Mouse (Mus musculus): ENCODE measurements around the gene Gm45337.

Gene Gm45337

DNA sequence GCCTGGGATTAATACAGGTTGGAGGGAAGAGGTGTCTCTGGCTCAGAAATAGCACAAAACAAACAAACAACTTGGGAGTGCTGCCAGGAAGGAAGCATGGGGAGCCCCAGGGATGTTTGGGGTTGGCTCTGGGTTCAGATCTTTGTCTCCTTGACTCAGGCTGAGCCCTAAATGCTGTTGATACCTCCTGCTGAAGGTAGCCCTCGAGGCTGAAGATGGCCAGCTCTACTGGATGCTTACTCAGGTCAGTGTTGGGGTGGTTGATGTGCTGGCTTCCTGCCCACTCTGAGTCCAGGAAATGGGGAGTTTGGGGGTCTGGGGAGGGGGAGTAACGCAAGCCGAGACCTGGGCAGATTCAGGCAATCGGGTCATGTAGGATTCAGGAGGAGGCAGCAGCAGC lies 47.7 kb downstream of the Gm45337 start:
- DNase-seq = no peak

GRCm38 (mm10) chr7:142095183-142095931 lies 49.0 kb downstream of the Gm45337 start, which contains the start of gene Dusp8:
Dusp8 (minus strand) TSS chr7:142095843.
- DNase-seq = peak; percentile 94

DNA sequence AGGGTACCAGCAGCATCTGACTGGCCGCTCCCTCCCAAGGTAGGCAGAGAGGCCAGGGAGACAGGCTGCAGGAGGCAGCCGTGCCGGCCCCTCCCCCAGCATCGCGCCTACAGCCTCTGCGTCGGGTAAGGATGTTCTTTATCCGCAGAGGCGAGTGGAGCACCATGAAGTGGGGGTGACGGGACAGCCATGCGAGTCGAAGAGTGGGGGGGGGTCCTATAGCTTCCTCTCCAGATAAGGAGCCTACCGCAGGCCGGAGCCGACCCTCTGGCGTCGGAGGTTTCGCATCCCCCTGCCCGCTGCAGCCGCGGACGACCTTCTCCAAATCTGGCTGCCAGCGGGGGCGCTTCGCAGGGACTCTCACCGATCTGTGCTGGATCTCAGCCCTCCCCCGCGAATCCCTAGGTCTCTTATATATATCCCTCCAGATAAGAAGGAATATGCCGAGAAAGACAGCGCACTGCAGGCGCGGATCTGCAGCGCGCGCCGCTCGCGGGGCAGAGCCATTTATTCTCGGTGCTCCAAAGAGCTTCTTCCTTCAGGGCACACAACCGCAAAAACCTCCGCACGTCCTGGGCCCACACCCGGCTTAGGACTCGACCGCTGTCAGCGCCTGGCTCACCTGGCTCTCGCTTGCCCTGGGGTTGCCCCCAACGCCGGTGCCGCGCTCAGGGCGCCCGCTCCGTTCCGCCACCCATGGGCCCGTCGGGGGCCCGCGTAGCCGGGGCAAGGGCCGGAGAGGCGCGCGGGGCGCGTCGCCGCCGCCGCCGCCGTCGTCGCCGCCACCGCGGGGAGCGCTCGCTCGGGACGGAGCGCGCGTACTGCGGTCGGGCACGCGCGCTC lies 49.9 kb downstream of the Gm45337 start:
- DNase-seq = peak; percentile 63

GRCm38 (mm10) chr7:142093696-142094240 lies 50.6 kb downstream of the Gm45337 start:
- no peak for DNase-seq

Data from layer of hippocampus, adult 9-11 months (tissue).